Mouse (Mus musculus) v-Abl transformed pro-B cells (cell line): ENCODE results near the gene Fcrlb.

Experiments
- in situ Hi-C, 2 experiments: fragments of 400-800 bp; cut with MboI; formaldehyde crosslinking; loops; one replicate each; pipeline ENCODE4 v1.15.1; 2025; ENCODE audit not compliant: unreplicated experiment in 2 of 2

The Fcrlb gene

DNA sequence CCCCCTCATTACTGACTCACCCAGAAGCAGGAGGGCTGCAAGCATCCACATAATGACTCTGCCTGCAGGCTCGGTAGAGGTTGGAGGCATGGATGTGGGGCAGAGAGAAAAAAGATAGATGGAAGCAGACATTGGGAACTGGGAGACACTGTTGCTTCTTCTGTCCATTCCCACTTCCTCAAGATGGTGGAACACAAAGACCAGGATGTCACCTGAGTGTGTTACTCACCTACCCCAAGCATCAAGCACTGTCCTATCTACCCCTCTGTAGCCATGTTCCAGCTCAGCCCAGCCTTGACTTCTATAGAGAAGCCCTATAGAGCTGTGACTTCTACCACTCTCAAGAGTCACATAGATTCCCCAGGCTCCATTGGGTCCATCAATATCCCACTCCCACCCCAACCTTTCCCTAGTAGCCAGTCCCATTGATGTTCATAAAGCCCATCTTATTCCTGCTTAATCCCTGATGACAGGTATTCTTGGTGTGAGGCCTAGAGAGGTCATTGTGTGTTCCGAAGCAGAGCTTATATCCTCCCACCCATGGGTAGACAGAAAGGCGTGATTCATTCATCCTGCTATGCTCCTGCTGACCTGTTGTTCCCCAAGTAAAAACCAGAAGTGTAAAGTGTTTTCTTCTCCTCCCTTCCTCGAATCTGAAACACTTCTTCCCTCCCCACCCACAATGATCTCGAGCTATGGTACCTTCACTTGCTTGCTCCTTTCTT is at the start of gene Fcrlb:
TSS of gene Fcrlb (minus strand) at position 51 of the 725 bp plus-strand sequence.
- in situ Hi-C loops: no loop called here

DNA sequence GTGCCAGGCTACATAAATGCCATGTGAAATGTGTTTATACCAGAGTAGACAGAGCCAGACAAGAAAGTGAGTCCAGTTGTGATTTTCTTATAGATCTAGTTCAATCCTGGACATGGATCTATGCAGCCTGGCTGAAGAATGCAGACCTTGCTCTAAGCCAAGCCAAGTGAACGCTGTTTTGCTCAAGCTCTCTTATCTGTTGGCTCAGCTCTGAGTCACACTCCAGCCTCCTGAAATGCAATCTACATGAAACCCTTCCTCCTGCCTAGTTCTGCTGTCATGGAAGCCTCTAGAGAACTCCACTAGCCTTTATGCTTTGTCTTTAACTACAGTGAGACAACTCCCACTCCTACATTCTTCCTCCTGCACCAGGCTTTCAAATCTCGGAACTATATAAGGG is 49.6 kb upstream of the Fcrlb start:
- in situ Hi-C loops: no loop called here

DNA sequence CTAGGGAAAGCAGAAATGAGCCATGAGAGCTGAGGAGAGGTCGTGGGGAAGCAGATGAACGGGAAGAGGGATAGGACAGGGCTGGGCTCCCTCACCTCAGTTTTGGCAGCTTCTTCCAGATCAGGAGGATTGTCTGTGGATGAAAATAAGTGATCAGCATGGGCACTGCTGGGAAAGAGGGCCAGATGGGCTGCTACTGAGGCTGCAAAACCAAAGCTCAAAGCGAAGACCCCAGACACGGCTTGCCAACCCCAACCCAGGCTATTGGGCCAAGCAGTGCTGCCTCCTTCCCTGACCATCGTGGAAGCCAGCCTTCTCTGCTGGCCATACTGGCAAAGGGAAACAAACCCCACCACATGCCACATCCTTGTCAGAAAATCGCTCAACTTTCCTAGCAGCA is 48.4 kb upstream of the Fcrlb start:
- in situ Hi-C loops: no loop called here

DNA sequence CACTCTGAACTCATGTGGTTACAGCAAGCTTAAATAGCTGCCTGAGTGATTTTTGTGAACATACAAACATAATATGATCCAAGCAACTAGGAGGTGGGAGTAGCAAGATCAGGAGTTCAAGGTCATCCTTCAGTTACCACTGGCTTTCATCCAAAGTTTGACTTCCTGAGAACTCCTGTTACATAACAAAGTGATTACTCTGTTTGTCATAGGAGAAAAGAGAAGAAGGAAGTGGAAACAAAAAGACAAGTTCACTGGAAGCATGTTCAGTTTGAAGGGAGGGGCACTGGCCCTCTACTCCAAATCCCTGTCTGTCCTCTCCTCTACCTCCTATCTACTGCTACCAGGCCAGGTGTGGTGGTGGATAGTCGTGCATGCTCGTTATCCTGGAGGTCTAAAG is 47.0 kb upstream of the Fcrlb start:
- in situ Hi-C loops: no loop called here

DNA sequence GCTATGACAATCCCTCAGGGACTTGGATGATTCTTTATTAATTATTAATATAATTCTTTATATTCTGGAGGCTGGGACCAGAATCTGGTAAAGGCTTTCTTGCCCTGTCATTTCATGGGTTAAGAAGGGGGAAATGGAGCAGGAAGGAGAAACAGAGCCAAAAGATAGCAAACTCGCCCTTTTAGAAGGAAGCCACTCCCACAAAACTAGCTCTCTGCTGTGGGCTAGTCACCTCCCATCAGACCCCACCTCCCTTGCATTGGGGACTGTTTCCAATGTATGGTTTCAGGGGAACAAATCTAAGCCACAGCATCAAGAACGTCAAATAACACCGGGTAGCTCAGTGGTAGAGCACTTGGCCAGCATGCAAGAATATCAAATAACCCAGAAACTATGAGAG is 45.5 kb upstream of the Fcrlb start:
- in situ Hi-C loops: no loop called here

DNA sequence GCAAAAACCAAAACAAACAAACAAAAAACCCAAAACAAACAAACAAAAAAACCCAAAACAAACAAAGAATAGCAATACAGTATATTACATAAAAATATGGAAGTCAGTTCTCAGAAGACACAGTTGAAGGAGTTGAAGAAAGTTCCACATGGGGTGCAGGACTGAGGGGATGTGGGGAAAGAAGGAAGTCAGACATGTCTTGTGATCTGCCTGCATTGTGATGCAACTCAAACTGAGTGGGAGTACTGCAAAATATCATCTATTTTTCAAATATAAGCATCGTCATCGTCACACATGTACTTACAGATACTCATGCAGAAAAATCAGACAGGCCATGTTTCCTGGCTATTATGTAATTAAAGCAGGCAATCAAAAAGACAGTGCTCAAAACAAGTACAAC is 40.5 kb upstream of the Fcrlb start:
- in situ Hi-C loops: no loop called here

DNA sequence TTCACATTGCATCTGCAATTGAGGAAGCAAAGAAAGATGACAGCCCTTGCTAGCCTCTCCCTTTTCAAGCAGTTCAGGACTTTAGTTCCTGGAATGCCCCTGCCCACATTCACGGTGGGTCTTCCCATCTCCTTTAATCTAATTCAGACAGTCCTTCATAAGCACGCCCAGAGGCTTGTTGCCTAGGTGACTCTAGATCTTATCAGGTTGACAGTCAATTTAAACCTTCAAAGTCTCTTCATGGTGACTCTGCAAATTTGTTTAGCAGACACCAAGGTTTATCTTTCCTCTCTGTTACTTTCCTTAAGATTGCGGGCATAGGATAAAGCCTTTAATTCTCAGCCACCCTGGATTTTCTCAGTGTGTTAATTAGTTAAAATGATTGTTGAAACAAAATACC is 38.0 kb upstream of the Fcrlb start:
- in situ Hi-C loops: no loop called here

DNA sequence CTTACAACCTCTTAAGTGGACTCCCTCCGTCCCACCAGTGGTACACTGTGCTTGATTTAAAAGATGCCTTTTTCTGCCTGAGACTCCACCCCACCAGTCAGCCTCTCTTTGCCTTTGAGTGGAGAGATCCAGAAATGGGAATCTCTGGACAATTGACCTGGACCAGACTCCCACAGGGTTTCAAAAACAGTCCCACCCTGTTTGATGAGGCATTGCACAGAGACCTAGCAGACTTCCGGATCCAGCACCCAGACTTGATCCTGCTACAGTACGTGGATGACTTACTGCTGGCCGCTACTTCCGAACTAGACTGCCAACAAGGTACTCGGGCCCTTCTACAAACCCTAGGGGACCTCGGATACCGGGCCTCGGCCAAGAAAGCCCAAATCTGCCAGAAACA is 32.2 kb upstream of the Fcrlb start:
- in situ Hi-C loops: loop anchor here in 1 of 2 experiments (5.0 kb wide), 1 partner anchor 43 kb away; no protein-coding TSS in a partner anchor

DNA sequence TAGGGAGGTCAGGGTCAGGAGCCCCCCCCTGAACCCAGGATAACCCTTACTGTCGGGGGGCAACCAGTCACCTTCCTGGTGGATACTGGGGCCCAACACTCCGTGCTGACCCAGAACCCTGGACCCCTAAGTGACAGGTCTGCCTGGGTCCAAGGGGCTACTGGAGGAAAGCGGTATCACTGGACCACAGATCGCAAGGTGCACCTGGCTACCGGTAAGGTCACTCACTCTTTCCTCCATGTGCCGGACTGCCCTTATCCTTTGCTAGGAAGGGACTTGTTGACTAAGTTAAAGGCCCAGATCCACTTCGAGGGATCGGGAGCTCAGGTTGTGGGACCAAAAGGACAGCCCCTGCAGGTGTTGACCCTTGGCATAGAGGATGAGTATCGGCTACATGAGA is 31.4 kb upstream of the Fcrlb start:
- in situ Hi-C loops: loop anchor here in 1 of 2 experiments (5.0 kb wide), 1 partner anchor 42 kb away; no protein-coding TSS in a partner anchor

DNA sequence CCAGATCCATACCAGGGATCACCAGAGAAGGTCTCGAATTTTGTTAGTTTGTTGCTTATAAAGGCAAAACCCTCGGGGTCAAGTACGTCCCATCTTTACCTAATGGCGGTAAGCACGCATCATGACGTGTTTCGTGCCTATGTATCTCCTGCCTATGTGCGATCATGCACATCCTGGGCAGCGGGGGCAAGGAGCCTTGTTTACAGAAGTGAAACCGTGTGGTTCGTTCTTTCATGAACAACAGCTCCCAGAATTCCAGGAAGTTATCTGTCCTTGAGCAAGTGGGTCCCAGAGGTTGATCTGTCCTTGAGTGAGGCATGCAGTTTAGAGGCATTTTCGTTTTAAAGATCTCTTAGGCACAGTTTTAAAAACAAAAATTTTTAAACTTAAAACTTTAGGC is 26.5 kb upstream of the Fcrlb start:
- in situ Hi-C loops: loop anchor here in 1 of 2 experiments (5.0 to 10.0 kb wide), 2 partner anchors 37 to 46 kb away; no protein-coding TSS in a partner anchor

DNA sequence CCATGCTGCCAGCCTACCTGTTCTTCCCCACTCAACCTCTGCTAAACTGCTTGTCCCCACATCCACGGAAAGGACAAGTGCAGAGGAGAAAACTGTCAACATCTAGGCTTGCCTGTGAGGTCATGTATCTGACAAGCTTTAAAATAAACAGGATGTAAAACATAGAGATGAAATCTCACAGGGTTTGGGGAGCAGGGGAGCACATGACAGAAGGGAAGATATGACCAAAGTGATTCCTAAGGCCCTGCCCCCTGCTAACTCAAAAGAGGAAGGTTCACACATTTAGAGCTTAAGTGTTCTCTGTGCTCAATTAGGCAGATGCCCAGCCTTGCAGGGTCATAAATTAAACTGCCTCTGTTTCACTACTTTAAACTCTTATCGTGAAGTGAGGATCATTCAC is 21.6 kb upstream of the Fcrlb start:
- in situ Hi-C loops: loop anchor here in 1 of 2 experiments (10.0 kb wide), 1 partner anchor 50 kb away; no protein-coding TSS in a partner anchor

DNA sequence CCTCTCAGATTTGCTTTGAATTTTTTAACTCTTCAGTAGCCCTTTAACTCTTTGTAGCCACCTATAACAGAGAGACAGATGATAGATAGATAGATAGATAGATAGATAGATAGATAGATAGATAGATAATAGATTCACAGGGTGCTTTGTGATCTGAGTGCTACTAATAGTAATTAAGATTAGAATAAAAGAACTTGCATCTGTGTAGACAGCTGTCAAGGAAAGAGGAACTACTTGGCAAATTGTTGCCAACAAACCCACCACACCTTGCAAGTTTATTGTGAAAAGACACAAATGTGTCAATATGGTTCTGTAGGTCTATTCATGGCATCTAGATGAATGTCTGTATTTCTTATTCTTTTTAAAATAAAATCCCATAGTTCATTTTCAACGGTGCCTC is 21.2 kb upstream of the Fcrlb start:
- in situ Hi-C loops: loop anchor here in 1 of 2 experiments (10.0 kb wide), 1 partner anchor 51 kb away; no protein-coding TSS in a partner anchor

DNA sequence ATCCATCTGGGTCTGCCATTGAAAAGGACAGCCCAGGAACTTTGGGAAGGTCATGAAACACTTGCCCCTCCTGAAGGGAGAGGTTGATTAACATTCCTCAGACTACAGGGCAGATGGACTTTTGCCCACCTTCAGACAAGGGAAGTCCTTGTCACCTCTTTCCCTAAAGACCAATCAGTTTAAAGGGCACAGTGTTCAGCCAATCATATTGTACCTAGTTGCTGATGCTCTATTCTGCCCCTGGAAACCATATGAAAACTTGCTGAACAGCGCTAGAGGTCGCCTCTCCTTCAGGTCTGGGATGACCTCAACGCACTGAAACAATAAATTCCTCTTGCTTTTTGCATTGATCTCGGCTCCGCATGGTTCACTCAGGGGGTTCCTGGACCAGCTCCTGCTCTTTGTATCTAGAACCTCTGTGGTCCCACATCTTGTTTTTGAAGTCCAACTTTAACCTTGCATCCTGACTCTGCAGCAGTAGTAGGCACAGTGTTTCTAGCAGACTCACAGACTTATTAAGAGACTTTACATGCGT is 20.7 kb upstream of the Fcrlb start:
- in situ Hi-C loops: loop anchor here in 1 of 2 experiments (10.0 kb wide), 1 partner anchor 51 kb away; no protein-coding TSS in a partner anchor

DNA sequence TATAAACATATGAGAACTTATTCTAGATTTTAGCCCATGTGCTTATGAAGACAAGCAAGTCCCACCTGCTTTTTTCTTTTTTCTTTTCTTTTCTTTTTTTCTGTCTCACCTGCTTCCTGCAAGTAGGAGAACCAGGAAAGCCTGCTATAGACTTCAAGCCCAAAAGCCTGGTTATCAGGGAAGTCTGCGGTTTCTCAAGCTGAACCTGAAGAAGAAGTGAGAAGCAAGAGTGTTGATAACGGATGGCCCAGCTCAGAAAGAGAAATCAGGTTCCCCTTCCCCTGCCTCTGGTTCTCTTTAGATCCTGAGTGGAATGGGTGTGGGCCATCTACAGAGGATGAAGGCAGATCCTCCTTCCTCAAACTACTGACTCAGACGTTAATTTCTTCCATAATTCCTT is 19.3 kb upstream of the Fcrlb start:
- in situ Hi-C loops: loop anchor here in 1 of 2 experiments (10.0 kb wide), 1 partner anchor 53 kb away; no protein-coding TSS in a partner anchor

DNA sequence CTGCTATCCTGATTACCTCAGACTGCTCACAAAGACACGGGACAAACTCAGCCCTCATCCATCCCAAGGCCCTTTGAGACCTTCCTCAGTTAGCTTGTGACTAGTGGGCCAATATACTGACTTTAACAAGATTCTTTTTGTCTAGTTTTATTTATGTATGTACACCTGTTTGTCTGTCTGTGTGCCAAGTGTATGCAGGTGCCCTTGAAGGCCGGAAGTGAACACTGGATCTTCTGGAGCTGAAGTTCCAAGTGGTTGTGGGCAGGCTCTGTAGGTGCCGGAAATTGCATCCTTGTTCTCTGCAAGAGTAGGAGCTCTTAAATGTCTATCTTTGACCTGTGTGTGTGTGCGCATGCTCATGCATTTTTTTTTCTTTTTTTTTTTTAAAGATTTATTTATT is 16.5 kb upstream of the Fcrlb start:
- in situ Hi-C loops: no loop called here

DNA sequence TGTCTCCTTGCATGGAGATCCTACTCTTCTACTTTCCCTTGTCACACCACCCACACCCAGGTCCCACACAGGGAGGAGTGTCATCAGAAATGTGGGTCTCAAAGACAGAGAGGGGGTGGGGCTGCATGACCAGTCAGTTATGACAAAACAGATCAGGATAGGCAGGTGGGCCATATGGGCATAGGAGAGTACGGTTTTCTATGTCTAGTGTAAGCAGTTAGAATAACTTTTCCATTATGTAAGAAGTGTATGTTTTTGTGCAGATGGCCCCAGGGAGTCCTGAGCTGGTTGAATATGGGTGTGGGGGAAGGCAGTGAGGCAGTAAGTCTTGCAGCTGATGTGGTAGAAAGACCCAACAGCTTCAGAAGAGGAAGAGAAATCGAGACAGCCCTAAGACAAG is 15.7 kb upstream of the Fcrlb start:
- in situ Hi-C loops: no loop called here

DNA sequence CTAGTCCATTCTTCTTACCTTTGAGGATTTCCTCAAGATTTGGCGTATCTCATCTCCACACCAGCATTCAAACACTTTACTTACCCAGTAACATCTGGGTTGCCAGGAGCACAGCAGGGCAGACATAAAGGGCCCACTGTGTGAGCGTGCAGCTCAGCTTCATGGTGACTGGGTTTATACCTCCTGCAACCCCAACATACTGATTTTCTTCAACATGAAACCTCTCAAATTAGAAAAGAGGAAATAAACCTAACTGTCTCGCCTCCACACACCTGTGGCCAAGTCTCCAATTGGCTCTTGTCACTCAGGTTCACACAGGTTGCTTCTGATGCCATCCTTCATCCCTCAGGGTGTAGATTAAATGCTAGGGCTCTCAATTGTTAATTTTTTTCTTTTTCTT is 14.6 kb upstream of the Fcrlb start, which contains the start of gene Fcrla:
TSS of gene Fcrla (minus strand) at position 206 of the 400 bp plus-strand sequence.
- in situ Hi-C loops: no loop called here

DNA sequence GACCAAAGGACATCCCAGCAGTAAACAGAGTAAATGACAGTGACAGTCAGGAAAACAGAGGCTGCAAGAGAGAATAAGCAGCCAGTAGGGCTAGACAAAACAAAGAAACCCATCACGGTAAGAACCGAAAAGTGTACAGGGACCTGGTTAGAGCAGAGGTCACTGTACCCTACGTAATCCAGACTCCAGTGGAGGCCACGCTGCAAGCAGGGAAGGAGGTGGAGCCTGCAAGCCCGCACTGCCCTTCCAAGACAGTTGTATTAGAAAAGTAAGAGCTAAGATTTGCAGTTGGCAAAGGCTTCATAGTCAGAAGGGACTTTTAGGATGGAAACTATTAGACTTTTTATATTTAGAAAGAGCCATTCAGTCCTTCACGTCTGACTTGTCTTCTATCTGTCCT is 14.2 kb upstream of the Fcrlb start:
- in situ Hi-C loops: no loop called here

DNA sequence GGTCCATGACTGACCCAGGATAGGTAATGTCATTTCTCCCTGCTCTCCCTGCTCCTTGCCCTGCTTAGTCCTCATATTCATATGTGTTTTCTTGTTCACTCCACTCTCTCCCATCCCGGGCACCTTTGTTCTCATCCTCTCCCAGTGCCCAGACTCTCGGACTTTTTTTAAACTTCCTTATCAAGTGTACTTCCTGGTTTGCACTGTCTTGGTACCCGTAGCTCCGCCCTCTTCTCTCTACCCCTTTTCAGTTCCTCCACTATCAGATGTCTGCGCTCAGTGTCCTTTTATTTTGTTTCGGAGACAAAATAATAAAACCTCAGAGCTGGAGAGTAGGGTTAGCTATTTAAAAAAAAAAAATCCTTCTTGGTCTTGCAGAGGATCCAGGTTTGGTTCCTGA is 11.7 kb upstream of the Fcrlb start:
- in situ Hi-C loops: no loop called here

DNA sequence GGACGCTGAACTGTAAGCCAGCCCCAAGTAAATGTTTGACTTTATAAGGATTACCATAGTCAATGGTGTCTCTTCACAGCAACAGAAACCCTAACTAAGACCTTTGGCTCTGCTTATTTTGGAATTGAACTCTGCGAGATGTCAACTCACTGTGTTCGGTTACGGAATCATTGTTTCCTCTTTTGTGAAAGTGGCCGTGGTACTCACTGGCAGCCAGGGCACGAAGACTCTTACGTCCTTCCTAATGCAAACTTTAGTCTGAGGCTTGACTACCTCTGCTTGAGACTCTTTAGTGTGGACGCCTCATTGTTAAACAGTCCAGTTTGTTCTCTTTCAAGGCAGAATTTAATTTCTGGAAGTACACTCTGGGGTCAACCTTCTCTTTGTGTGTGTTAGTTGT is 6.6 kb upstream of the Fcrlb start:
- in situ Hi-C loops: no loop called here

DNA sequence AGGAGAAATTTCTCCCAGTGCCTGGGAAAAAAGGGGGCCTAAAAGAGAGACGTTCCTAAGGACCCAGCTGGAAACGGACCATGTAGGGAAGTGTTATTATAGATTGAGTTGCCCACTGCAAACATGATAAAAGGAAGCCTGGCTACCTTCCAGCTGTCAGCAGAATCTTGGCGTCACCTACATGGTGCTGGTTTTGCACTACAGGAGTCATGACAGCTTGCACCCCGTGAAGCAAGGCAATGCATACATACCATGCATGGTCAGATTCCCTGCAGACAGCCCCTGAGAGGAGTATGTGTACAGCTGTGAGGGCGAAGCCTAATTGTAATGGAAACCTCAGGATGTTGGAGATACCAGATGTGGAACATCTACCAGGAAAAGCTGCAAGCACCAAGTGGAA is 2.9 kb upstream of the Fcrlb start:
- in situ Hi-C loops: no loop called here
